Mouse (Mus musculus) activated CD4-positive, CD25-positive, alpha-beta regulatory T cell, adult 9 weeks (primary cell): ENCODE measurements around the gene Vmn1r191. TPM values are rescaled to one million over a fixed set of nuclear protein-coding genes. Genes with fewer than 3 reads are reported as not detected.

Experiments
- polyA plus RNA-seq: library from polyadenylated mRNA; unstranded; fragments of 100-300 nt; shearing (Covaris generic); gene quantifications from one replicate; pipeline ENCODE4 v1.2.1, GENCODE M21; 2017

Vmn1r191 gene
- polyA plus RNA-seq = not detected

GRCm38 (mm10) chr13:22183869-22184268 is at the start of gene Vmn1r191:
Vmn1r191 (minus strand) TSS chr13:22183969.

GRCm38 (mm10) chr13:22223060-22223459 is 39.3 kb upstream of the Vmn1r191 start, which contains the start of gene Vmn1r193:
Vmn1r193 (minus strand) TSS chr13:22223160.

GRCm38 (mm10) chr13:22191041-22191440 is 7.3 kb upstream of the Vmn1r191 start, which contains the start of gene Vmn1r192:
Vmn1r192 (minus strand) TSS chr13:22191141.

Other genes with a start within 250 kb of the Vmn1r191 start
- gene Zfp184, start 238.9 kb downstream of the Vmn1r191 start, polyA plus RNA-seq = 0.32 TPM
- not detected for gene Pom121l2, start 202.8 kb downstream of the Vmn1r191 start, polyA plus RNA-seq
- gene Prss16, start 174.2 kb downstream of the Vmn1r191 start, polyA plus RNA-seq = 0.23 TPM
- gene Hist1h2ah, start 148.4 kb downstream of the Vmn1r191 start, polyA plus RNA-seq = not detected
- not detected for gene Hist1h2bk, start 148.1 kb downstream of the Vmn1r191 start, polyA plus RNA-seq
- gene Hist1h4i, start 142.6 kb downstream of the Vmn1r191 start, polyA plus RNA-seq = 17.7 TPM
- gene Hist1h2ag, start 141.0 kb downstream of the Vmn1r191 start, polyA plus RNA-seq = 1.4 TPM
- gene Hist1h2bj, start 140.8 kb downstream of the Vmn1r191 start, polyA plus RNA-seq = 3.6 TPM
- not detected for gene Vmn1r188, start 99.5 kb downstream of the Vmn1r191 start, polyA plus RNA-seq
- gene Vmn1r189, start 78.1 kb downstream of the Vmn1r191 start, polyA plus RNA-seq = not detected
- gene Vmn1r192, start 7.2 kb upstream of the Vmn1r191 start, polyA plus RNA-seq = not detected
- not detected for gene Vmn1r193, start 39.2 kb upstream of the Vmn1r191 start, polyA plus RNA-seq
- not detected for gene Vmn1r194, start 60.2 kb upstream of the Vmn1r191 start, polyA plus RNA-seq
- gene Vmn1r195, start 86.6 kb upstream of the Vmn1r191 start, polyA plus RNA-seq = not detected
- not detected for gene Vmn1r196, start 106.0 kb upstream of the Vmn1r191 start, polyA plus RNA-seq
- gene Vmn1r197, start 140.6 kb upstream of the Vmn1r191 start, polyA plus RNA-seq = 0.05 TPM
- 0.05 TPM for gene Vmn1r198, start 166.4 kb upstream of the Vmn1r191 start, polyA plus RNA-seq
- gene Vmn1r199, start 195.8 kb upstream of the Vmn1r191 start, polyA plus RNA-seq = not detected
- gene Vmn1r200, start 206.4 kb upstream of the Vmn1r191 start, polyA plus RNA-seq = not detected